Mouse (Mus musculus) limb, embryonic 12.5 days (tissue): ENCODE results near the gene Tgfbr2. TPM values are rescaled to one million over a fixed set of nuclear protein-coding genes. Genes with fewer than 3 reads are reported as not detected.
"Not testable (repeated sequence)": the region's sequence is repeated elsewhere in the genome, so short reads cannot be mapped to it uniquely, and the experiment has no call there.

Experiments
- ATAC-seq: fragments of 200-750 bp; cut with Nextera tagmentation; 2 replicates; pipeline ENCODE4 v1.8.0; 2017; ENCODE audit warnings: low read depth, moderate TSS enrichment; ENCODE audit not compliant: insufficient number of reproducible peaks, insufficient read depth, low FRiP score, low TSS enrichment
- H3K27ac ChIP-seq: fragments of 300-500 bp; sonication (generic); 2 replicates; pipeline ENCODE4 v1.5.1; 2016; ENCODE audit warnings: mild to moderate bottlenecking, moderate library complexity
- H3K27me3 ChIP-seq: fragments of 300-500 bp; sonication (generic); 2 replicates; pipeline ENCODE4 v1.6.1; 2016; ENCODE audit warnings: mild to moderate bottlenecking, moderate library complexity
- H3K36me3 ChIP-seq: fragments of 300-500 bp; sonication (generic); 2 replicates; pipeline ENCODE4 v1.6.1; 2016; ENCODE audit warnings: mild to moderate bottlenecking, moderate library complexity
- H3K4me1 ChIP-seq: fragments of 300-500 bp; sonication (generic); replicated peaks from 2 replicates; pipeline ENCODE4 v1.6.1; 2016
- H3K4me2 ChIP-seq: fragments of 300-500 bp; sonication (generic); 2 replicates; pipeline ENCODE4 v1.6.1; 2016; ENCODE audit warnings: mild to moderate bottlenecking, moderate library complexity
- H3K4me3 ChIP-seq: fragments of 300-500 bp; sonication (generic); replicated peaks from 2 replicates; pipeline ENCODE4 v1.5.1; 2016; ENCODE audit warnings: mild to moderate bottlenecking
- H3K9ac ChIP-seq: fragments of 300-500 bp; sonication (generic); replicated peaks from 2 replicates; pipeline ENCODE4 v1.6.1; 2016; ENCODE audit warnings: mild to moderate bottlenecking, moderate library complexity
- H3K9me3 ChIP-seq: fragments of 300-500 bp; sonication (generic); 2 replicates; pipeline ENCODE4 v1.6.1; 2016; ENCODE audit warnings: mild to moderate bottlenecking, moderate library complexity
- WGBS: fragments of 180-500 bp; shearing (Covaris S2); methylation state at CpG from one replicate; pipeline ENCODE4 v1.1.7; 2016; 5-methylcytosine and 5-hydroxymethylcytosine counted together
- polyA plus RNA-seq: library from polyadenylated mRNA; unstranded; fragments of >200 nt; fragmentation: Nextera tagmentation; extraction: Ambion mirVana; gene quantifications from 2 replicates; pipeline ENCODE4 v1.2.1, GENCODE M21; 2016

Tgfbr2 gene
- polyA plus RNA-seq, 1 experiment from 2014 or later = 25.3 TPM

DNA sequence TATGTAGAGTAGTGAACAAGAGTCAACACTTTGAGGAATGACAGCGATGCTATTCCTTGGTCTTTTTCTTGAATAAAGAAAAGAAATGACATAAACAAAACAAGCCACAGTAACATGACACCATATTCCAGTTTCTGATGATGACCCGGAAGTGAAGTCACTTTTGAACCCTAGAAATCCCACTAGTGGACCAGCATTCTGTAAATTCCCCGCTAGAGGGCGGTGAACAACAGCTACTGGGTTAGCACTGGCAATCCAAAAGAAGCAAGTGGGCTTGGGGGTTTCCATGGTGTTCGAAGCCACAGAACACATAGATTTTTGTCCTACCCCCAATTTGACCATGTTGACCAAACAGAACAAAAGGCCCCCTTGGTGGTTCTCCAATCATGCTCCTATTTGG lies 87.3 kb downstream of the Tgfbr2 start:
- no peak overlapping the region for H3K9ac ChIP-seq
- no peak overlapping the region for H3K4me2 ChIP-seq
- no peak overlapping the region for H3K4me3 ChIP-seq
- peaks cover 40% of the 10 kb centered on the region for H3K36me3 ChIP-seq
- no peak for ATAC-seq
- no peak overlapping the region for H3K27ac ChIP-seq
- no peaks in the 10 kb centered on the region for H3K9me3 ChIP-seq
- H3K27me3 ChIP-seq = no peaks in the 10 kb centered on the region
- peaks cover 11% of the 10 kb centered on the region for H3K4me1 ChIP-seq
- 31% methylated on average over 5 of the region's 5 CpGs for WGBS

- Histone ChIP-seq H3K27me3 (no peaks in the 10 kb centered on the region), H3K9me3 (no peaks in the 10 kb centered on the region), H3K4me1 (peaks cover 5% of the 10 kb centered on the region), H3K27ac (no peak overlapping the region), H3K4me2 (no peak overlapping the region), H3K4me3 (no peak overlapping the region), H3K36me3 (peaks cover 34% of the 10 kb centered on the region), H3K9ac (no peak overlapping the region)
- no peak for ATAC-seq
- WGBS = 91% methylated on average over 5 of the region's 5 CpGs
These were observed 87.9 kb downstream of the Tgfbr2 start for GRCm38 (mm10) chr9:116087263-116087662.

DNA sequence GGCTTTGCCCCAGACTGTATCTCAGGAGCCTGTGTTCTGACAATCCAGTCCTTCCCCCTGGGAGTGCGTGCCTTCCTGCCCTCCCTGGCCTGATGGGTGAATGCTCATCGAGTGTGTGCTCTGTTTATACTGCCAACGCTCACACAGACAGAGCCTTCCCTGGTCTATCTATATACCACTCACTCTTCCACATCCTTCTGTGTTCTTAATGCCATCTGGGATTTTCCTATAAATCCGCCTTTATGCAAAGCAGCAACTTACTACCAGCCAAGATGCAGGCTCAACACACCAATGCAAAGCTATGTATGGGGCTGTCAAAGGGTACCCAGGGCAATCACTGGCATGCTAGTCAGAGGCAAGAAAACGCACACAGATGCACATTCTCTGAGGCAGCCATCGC lies 89.2 kb downstream of the Tgfbr2 start:
- H3K4me1 ChIP-seq = no peaks in the 10 kb centered on the region
- H3K27me3 ChIP-seq = no peaks in the 10 kb centered on the region
- WGBS = 87% methylated on average over 6 of the region's 6 CpGs
- no peak overlapping the region for H3K27ac ChIP-seq
- no peak overlapping the region for H3K9ac ChIP-seq
- no peak overlapping the region for H3K4me3 ChIP-seq
- H3K4me2 ChIP-seq = no peak overlapping the region
- ATAC-seq = no peak
- H3K36me3 ChIP-seq = peaks cover 24% of the 10 kb centered on the region
- H3K9me3 ChIP-seq = no peaks in the 10 kb centered on the region

DNA sequence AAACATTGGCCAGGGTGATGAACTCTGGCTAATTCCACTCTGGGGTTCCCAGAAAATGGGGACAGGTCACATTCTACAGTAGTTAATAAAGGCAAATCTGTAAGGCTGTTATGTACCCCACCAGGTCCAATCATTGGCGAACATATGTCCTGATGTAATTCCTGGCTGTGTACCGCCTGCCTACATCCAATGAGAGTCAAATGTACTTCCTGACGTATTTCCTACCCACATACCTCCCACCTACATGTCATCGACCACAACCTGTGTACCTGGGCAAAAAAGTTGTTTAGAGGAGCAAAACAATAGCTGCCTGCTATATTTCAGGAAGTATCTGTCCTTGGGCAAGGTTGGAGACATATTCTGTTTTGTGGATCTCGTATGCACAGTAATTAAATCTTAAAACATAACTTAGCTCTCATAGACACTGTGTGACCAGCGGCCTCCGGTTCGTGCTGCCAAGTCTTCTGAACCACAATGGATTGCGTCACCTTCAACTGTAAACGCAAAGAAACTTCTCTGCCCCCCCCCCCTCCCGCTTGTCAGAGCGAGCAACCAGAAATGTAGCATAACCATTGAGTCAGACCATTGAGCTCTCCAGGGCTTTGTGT lies 90.7 kb downstream of the Tgfbr2 start:
- H3K36me3 ChIP-seq = peaks cover 9% of the 10 kb centered on the region
- no peak for ATAC-seq
- H3K9me3 ChIP-seq = no peaks in the 10 kb centered on the region
- H3K27ac ChIP-seq = no peak overlapping the region
- WGBS = 91% methylated on average over 12 of the region's 12 CpGs
- H3K4me1 ChIP-seq = no peaks in the 10 kb centered on the region
- no peak overlapping the region for H3K4me3 ChIP-seq
- H3K27me3 ChIP-seq = no peaks in the 10 kb centered on the region
- no peak overlapping the region for H3K9ac ChIP-seq
- H3K4me2 ChIP-seq = no peak overlapping the region

DNA sequence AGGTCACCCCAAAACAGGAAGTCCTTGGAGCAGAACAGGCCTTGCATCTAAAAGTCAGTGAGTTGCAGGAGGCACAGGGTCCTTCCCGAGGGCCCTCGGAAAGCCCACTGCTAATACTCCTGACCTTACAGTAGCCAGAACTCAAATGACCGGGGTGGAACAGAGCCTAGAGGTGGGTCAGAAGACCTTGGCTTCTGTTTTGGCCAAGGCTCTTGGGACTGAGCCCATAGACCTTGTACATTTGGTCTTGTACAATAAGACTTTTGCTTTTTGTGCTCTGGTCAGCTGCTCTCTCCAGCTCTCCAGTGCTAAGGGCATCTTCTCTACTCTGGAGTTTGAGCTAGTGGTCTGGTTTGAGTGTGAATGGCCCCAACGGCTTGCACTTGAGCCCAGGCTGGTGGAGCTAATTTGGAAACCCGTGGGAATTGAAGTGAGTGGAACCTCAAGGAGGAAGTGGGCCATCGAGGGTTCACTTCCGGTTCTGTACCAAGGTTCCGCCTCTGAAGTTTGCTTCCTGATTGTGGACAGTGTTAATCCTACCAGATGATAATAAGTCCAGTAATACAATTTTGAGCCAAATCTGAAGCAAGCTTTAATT lies 91.3 kb downstream of the Tgfbr2 start:
- Histone ChIP-seq H3K27me3 (no peaks in the 10 kb centered on the region), H3K4me2 (no peak overlapping the region), H3K9me3 (no peaks in the 10 kb centered on the region), H3K9ac (no peak overlapping the region), H3K4me3 (no peak overlapping the region), H3K36me3 (peaks cover 6% of the 10 kb centered on the region), H3K27ac (no peak overlapping the region), H3K4me1 (no peaks in the 10 kb centered on the region)
- ATAC-seq = no peak
- 88% methylated on average over 8 of the region's 8 CpGs for WGBS

DNA sequence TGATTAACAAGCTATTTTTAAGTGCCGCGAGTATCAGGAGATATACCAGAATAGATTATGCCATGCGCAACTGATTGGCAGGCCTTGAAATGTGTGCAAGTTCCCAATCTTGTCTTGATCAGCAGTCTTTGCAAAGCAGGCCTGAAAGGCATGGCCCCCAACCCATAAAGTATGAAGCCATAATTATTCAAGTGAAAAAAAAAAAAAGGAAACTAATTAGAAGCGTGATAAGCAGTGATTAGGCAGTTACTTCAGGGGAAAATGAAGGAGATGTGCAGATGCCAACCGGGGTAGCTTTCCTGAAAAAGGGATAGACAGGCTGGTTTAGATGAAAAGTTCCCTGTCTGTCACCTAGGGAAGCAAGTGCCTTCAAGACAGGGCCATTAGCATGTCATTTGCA lies 91.9 kb downstream of the Tgfbr2 start:
- H3K27me3 ChIP-seq = no peaks in the 10 kb centered on the region
- 86% methylated on average over 5 of the region's 5 CpGs for WGBS
- H3K9me3 ChIP-seq = no peaks in the 10 kb centered on the region
- H3K27ac ChIP-seq = no peak overlapping the region
- H3K9ac ChIP-seq = no peak overlapping the region
- H3K4me3 ChIP-seq = no peak overlapping the region
- no peak overlapping the region for H3K4me2 ChIP-seq
- H3K4me1 ChIP-seq = no peaks in the 10 kb centered on the region
- H3K36me3 ChIP-seq = peaks cover under 1% of the 10 kb centered on the region; the same call in 1 of the 2 replicates
- ATAC-seq = no peak

DNA sequence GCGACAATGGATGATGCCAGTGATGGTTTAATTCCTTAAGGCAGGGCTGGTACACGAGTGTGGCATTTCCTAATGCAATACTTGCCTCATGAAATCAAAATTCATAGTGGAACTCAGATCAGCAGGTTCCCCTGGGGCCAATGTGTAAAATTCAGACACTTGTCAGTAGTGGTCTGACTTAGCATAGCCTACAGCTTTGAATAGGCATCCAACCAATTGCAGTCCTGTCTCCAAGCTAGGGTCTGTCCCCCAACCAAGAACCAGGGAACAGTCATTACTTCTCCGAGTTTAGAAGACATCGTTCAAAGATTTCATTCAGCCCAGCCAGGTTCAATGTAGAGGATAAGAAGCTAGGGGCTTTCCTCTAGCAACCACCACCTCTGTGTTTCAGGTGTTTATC lies 93.4 kb downstream of the Tgfbr2 start:
- 89% methylated on average over 4 of the region's 4 CpGs for WGBS
- no peak for ATAC-seq
- Histone ChIP-seq H3K36me3 (no peaks in the 10 kb centered on the region), H3K27ac (no peak overlapping the region), H3K4me1 (no peaks in the 10 kb centered on the region), H3K4me2 (no peak overlapping the region), H3K9me3 (no peaks in the 10 kb centered on the region), H3K9ac (no peak overlapping the region), H3K4me3 (no peak overlapping the region), H3K27me3 (no peaks in the 10 kb centered on the region)

DNA sequence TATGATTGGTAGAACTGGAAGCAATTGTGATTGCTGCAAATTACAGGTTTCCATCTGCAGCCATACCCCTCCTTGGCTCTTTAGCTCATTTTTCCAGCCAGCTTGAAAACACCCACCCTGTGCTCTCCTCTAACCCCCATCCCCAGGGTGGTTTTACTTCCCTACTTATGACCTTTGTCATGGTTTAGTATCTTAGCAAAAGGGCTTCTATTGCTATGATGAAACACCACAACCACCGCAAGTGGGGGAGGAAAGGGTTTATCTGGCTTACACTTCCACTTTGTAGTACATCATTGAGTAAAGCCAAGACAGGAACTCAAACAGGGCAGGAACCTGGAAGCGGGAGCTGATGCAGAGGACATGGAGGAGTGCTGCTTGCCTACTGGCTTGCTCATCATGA lies 97.7 kb downstream of the Tgfbr2 start:
- WGBS = 90% methylated on average over 2 of the region's 2 CpGs
- H3K27me3 ChIP-seq = no peaks in the 10 kb centered on the region
- no peaks in the 10 kb centered on the region for H3K4me1 ChIP-seq

DNA sequence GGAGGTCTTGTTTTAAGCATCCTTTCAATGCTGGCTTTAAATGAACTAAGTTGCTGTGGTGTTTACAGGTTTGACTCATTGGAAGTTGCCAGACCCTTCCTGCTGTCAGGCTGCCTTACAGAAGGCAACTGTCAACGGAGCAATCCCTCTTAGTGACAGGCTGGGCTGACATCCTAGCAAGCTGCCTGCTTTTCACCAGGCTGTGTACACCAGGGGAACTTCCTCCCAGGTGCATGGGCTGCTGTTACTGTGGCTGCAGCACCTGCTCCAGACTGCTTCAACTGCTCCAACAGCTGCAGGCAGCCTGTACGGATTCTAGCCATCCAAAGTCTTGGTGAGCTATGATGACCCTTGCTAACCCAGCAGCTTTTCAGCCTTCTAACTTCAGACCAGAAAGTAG lies 98.2 kb downstream of the Tgfbr2 start:
- no peak for ATAC-seq
- Histone ChIP-seq H3K27ac (no peak overlapping the region), H3K27me3 (no peaks in the 10 kb centered on the region), H3K9ac (no peak overlapping the region), H3K4me3 (no peak overlapping the region), H3K4me1 (no peaks in the 10 kb centered on the region), H3K4me2 (no peak overlapping the region), H3K36me3 (no peaks in the 10 kb centered on the region), H3K9me3 (no peaks in the 10 kb centered on the region)
- 55% methylated on average over 2 of the region's 2 CpGs for WGBS

More for the DNA sequence above, 97.7 kb downstream of the Tgfbr2 start:
- H3K4me3 ChIP-seq = no peak overlapping the region
- H3K36me3 ChIP-seq = no peaks in the 10 kb centered on the region
- H3K4me2 ChIP-seq = no peak overlapping the region
- no peak overlapping the region for H3K9ac ChIP-seq
- H3K27ac ChIP-seq = no peak overlapping the region
- no peaks in the 10 kb centered on the region for H3K9me3 ChIP-seq
- ATAC-seq = no peak

DNA sequence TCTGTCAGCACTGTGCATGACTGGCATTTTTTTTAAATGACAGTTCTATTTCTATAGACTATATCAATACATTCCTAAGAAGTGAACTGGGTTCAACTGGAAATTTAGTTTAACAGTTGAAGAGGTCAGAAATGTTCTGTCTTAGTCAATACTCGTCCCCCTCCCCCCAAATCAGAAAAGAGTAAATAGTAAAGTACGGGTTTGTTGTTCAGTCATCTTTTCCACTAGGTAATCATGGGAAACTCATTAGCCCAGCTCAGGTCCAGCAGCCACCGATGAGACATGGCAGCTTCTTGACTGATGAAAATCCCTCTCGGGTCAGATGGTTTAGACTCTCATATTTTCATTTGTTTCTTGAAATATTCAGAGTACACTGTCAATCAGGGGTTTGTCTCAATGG lies 99.0 kb downstream of the Tgfbr2 start:
- Histone ChIP-seq H3K27me3 (no peaks in the 10 kb centered on the region), H3K27ac (no peak overlapping the region), H3K36me3 (no peaks in the 10 kb centered on the region), H3K9me3 (no peaks in the 10 kb centered on the region), H3K4me3 (no peak overlapping the region), H3K9ac (no peak overlapping the region), H3K4me2 (no peak overlapping the region), H3K4me1 (peaks cover 1% of the 10 kb centered on the region)
- no peak for ATAC-seq
- 78% methylated on average over 4 of the region's 4 CpGs for WGBS

DNA sequence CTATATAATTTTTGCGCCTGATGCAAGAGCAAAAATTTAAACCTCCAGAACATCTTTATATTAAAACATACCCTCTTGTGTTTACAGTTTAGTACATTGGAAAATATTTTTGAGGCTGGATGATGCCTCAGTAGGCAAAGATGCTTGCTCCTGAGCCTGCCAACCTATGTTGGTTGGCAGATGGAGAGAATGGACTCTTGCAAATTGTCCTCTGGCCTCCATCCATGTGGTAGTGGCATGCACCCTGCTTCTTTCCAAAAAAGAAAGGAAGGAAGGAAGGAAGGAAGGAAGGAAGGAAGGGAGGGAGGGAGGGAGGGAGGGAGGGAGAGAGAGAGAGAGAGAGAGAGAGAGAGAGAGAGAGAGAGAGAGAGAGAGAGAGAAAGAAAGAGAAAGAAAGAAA lies 103.6 kb downstream of the Tgfbr2 start:
- peaks cover 11% of the 10 kb centered on the region for H3K4me1 ChIP-seq
- not testable (repeated sequence) for H3K36me3 ChIP-seq, ATAC-seq, H3K9ac ChIP-seq, H3K9me3 ChIP-seq, H3K4me3 ChIP-seq, H3K27me3 ChIP-seq, H3K27ac ChIP-seq, H3K4me2 ChIP-seq
- WGBS = 93% methylated on average over 1 of the region's 1 CpGs

GRCm38 (mm10) chr9:116064774-116065173 lies 110.4 kb downstream of the Tgfbr2 start:
- Histone ChIP-seq H3K4me2 (no peak overlapping the region), H3K27me3 (no peaks in the 10 kb centered on the region), H3K9ac (no peak overlapping the region), H3K4me3 (no peak overlapping the region), H3K27ac (no peak overlapping the region), H3K36me3 (no peaks in the 10 kb centered on the region), H3K4me1 (no peaks in the 10 kb centered on the region), H3K9me3 (no peaks in the 10 kb centered on the region)
- 89% methylated on average over 17 of the region's 17 CpGs for whole genome bisulfite sequencing
- no peak for ATAC-seq
